ENCODE assay signal across 8 mouse cellular contexts in the genomic region with DNA sequence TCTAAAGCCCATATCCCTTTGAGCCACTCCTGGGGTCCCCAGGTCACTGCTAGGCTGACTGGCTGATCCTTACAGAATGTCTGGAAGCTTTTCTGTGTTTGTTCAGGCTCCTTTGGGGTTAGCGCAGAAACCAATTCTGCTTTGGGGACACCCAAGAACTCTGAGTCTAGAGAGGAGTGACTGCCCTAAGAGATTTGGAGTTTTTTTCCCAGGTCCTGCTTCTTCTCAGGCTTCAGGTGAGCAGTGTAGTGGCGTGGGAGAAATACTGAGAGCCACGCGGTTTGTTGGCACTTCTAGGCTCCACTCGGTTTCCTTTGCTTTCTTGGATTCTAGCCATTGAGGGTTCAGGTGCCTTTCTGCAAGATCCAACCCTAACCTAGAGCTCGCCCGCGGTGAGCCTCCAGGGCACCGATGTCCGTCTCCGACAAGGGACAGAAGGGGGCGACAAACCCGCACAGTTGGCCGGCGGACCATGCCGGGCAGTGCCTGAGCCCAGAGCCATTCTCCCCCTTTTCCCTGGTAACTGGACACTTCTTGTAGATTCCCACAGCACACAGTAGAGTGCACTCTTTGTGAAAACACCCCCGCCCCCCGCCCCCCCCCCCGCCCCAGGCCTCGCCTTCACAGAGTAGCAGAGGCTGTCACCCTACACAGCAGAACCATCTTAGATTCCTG.
DNase-seq lines count a peak whose midpoint lies in the region; ATAC-seq lines count a peak whose summit lies in the region.

No protein-coding gene starts in this region.

- H3K9ac ChIP-seq in hindbrain, embryonic 14.5 days, result no peak overlapping the region

- no peaks in the 10 kb centered on the region for H3K27me3 ChIP-seq in hindbrain, embryonic 14.5 days (ENCODE audit: control insufficient read depth, insufficient read depth, low read length)

- DNase-seq in R1 (ENCODE audit: low read depth, low spot score), result peak; percentile 32
- peak; percentile 79 to 92 for DNase-seq in cerebellum, postnatal 4 days (ENCODE audit: low spot score in 2 of 2)
- peak; percentile 79 to 81 for DNase-seq in frontal cortex, postnatal 36 days (ENCODE audit: low spot score in 2 of 2)
- peak; percentile 82 for DNase-seq in hindbrain, embryonic 14.5 days (ENCODE audit: low spot score)
- peak; percentile 83 to 89 for DNase-seq in left cerebral cortex, adult 18-20 months (ENCODE audit: low spot score in 2 of 2)
- DNase-seq in lung, postnatal 36 days, result peak; percentile 86
- DNase-seq in retina, postnatal 1 day, result peak; percentile 90
- DNase-seq in thymus, postnatal 4 days, result peak; percentile 90

- H3K4me3 ChIP-seq in hindbrain, embryonic 14.5 days (replicated peaks; ENCODE audit: low read length), result no peak overlapping the region

- ATAC-seq in hindbrain, embryonic 14.5 days (ENCODE audit: low FRiP score), result peak; percentile 85; the same call in 1 of the 2 replicates

- H3K36me3 ChIP-seq in hindbrain, embryonic 14.5 days (replicated peaks; ENCODE audit: control insufficient read depth, insufficient read depth), result no peaks in the 10 kb centered on the region

- H3K27ac ChIP-seq in hindbrain, embryonic 14.5 days, result no peak overlapping the region

- H3K4me1 ChIP-seq in hindbrain, embryonic 14.5 days (replicated peaks; ENCODE audit: control insufficient read depth, insufficient read depth, low read length), result no peaks in the 10 kb centered on the region

- no peak overlapping the region for H3K4me2 ChIP-seq in hindbrain, embryonic 14.5 days (replicated peaks)

- WGBS in hindbrain, embryonic 14.5 days, result 5% methylated on average over 20 of the region's 20 CpGs

- no peaks in the 10 kb centered on the region for H3K9me3 ChIP-seq in hindbrain, embryonic 14.5 days (ENCODE audit: control insufficient read depth, low read length)

Comparison
In these comparisons a context has a peak if more than half of its experiments do, and no peak if none do; other contexts are left out.
1. DNase-seq: peak in every context shown above with its lines; median percentile 90 in retina, postnatal 1 day; 90 in thymus, postnatal 4 days; 86 in left cerebral cortex, adult 18-20 months; 86 in lung, postnatal 36 days; 86 in cerebellum, postnatal 4 days; 82 in hindbrain, embryonic 14.5 days; 80 in frontal cortex, postnatal 36 days; 32 in R1.